Mouse (Mus musculus): ENCODE measurements around the gene 1700034I23Rik.
"Not testable (repeated sequence)": the region's sequence is repeated elsewhere in the genome, so short reads cannot be mapped to it uniquely, and the experiment has no call there.

DNA sequence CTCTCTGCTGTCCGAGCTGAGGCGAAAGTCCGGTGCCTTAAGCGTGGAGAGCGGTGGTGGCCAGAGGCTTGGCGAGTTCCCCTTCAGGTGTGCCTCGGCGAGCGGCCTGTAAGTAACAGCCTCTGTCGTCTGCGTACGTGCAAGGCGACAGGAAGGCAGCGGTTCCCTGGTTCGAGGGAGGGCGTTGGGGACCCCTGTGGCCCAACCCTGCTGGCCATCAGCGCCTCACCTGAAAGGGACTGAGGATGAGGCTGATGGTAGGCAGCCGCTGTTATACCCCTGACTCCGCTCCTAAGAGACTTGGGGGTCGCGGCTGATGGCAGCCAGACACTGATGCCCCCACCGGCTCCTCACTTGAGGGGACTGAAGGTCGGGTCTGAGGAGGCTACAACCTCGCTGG lies 8.0 kb downstream of the 1700034I23Rik start:
- not testable (repeated sequence) for TF ChIP-seq CTCF (IDR thresholded peaks at IDR 0.05; ENCODE audit: control insufficient read depth, insufficient read depth, insufficient read length); MAX (IDR thresholded peaks at IDR 0.05); USF1 (IDR thresholded peaks at IDR 0.05; ENCODE audit: low read depth)
